Mouse (Mus musculus) fibroblast of lung, adult 2 months (primary cell): ENCODE measurements at regions not wholly inside any gene's neighbourhood (a gene's known extent, or its start where the extent isn't known, plus 50 kb on each side); places are given as distances from the start of the nearest gene placed in this dataset.
"Not testable (repeated sequence)": the region's sequence is repeated elsewhere in the genome, so short reads cannot be mapped to it uniquely, and the experiment has no call there.

Experiments used
- DNase-seq: peaks from one replicate; pipeline ENCODE4 v3.0.0-alpha.2; 2011; ENCODE audit warnings: low read depth

DNA sequence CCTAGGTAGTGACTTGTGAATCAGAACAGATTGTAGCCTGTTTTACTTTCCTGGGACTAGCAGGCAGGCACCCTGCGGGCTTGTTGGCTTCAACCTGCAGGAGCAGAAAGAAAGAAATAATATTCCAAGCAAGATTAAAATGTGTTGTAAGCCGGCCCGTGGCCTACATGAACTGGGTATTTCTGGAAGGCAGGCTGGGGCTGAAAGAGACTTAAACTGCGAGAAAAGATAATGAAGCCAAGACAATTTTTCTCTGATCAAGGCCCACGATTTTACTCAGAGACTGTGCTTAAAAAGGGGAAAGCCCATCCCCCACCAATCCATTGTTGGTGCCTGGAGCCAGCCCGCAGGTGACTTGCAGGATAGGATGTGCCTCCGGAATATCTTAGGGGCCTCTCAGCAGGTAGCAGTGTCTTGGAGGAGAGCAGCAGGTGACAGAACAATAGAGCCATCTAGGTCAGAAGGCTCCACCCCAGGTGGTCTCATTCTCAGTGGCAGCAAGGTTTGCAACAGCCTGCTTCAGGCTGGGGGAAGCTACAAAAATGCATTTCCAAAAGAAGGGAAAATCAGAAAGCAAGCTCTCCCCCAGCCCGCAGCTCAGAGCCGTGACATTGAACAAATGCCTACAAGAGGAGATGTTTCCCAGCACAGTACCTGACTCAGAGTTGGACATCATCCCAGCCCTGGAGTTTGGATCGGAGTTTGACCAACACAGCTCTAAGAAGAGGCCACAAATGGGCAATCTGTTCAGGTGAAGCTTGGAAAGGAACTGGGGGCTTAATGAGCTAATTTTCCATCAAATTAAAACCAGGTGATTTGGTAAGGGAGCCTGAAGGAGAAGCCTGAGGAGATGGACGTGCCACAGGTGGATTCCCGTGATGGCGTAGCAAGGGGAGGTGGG is 121.4 kb upstream of the Slc1a3 start:
- peak; percentile 59 for DNase-seq

DNA sequence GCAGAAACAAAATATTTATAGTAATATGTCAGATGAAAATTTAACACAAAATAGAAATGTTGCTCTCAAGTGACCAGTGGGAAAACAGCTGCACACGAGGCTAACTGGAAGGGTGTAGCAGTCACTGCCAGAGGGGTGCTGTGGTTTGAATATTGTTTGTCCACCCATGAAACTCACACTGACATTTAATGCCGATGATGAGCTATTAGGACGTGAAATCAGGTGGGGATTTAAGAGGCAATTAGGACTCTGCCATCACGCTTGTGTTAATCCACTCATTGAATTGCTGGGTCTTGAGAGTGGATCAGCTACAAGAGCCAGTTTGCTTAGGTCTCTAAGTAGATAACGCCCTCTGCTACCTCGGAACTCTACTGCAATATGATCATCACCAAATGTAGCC is 114.3 kb upstream of the Slc1a3 start:
- no peak for DNase-seq

DNA sequence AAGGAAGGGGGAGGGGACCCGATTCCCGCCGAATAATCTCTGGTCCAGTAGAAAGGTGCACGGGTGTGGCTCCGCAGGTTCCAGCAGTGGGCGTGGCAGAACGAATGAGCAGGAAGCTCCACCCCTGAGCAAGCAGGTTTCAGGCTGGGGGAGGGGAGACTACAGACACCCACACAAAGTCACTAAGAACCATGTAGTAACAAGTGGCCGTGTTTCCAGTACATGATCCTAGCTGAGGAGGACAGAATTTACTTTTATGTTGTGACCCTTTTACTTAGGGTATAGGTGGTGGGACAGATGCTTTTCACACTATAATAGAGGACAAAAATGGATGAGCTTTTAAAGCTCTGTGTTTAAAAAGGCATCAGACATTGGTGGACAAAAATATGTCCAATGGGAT is 112.2 kb upstream of the Slc1a3 start:
- not testable (repeated sequence) for DNase-seq

DNA sequence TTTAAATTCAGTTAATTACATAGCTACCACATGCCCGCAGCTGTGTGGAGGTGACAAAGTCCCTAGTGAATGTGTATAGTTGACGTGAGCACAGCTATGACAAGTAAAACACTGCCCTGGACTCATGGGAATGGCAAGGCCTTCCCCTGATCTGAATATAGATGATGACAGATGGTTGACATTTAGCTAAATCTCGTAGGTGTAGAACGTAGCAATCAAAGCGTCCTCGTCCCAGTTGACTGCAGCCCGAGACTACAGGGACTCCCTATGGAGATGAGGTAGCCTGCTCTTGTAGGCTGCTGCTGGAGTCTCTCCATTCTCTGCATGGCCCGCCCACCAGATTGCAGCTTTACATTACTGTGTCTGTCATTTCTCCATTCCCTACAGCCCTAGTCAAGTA is 107.0 kb upstream of the Slc1a3 start:
- DNase-seq: no peak

DNA sequence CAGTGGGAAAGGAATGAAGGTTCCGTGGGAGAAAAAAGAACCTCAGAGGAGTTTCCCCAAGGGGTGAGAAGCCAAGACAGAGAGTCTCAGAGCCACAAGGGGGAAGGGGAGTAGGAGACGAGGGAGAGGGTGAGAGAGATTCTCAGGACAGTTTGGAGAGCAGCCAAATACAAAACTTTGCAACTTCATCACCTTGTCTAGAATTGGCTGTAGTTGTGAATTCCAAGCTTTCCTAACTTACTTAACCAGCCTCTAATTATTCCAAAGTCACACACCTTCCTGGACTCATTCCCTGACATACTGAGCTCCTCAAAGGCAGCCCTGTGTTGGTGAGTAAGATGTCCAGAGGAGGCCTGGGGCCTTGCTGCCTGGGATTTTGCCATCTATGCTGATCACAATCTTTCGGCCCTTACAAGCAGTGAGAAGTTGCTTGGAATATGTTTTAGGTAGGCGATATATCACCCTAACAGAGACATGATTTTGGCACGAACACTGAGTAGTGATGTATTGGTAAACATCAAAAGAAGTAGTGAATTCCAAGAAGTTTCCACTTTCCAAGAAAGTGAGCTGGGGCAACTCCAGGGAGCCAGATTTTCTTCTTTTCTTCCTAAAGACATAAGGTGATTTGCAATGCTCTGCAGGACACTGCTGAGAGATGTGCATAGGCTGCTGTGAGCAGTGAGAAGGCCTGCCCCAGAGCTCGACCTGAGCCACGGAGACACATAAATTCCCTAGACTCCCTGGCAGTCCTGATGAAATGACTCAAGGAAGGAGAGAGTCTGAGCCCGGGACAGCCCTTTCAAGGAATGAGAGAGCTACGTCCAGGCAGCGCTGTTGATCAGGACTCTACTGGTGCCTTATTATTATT is 106.2 kb upstream of the Slc1a3 start:
- DNase-seq: peak; percentile 91

DNA sequence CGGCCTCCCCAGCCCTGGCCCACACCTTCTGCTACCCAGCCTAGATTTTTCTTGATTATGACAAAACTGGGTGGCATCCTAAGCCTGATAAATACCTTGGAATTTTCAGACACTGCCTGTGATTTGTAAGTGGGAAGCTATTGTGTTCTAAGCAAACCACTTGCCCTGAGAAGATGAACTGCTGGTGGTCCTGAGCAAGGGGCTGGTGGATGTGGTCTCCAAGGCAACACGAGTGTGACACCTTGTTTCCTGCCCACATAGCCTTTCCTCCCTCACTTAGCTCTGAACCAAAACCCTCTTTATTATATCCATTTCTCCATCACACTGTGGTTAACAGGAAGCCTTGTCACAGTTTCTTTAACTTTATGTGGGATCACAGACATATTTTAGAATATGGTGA is 105.4 kb upstream of the Slc1a3 start:
- DNase-seq: no peak

DNA sequence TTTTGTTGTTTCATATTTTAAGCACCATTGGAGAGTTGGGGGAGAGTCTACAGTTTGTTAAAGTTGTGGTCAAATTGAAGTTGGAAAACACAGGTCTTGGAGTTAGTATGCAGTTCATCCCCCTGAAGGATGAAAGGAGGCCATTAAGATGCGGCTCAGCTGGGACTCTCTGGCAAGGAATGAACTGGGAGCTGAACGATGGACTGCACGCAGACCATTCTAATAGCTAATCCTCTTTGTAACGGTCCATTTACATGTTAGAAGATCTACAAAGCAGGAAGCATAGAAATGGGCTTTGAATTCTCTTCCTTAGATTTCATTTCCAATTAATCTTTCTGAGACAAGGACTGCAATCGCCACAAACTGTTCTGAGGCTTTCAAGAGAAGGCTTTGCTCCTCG is 104.7 kb upstream of the Slc1a3 start:
- DNase-seq: no peak

DNA sequence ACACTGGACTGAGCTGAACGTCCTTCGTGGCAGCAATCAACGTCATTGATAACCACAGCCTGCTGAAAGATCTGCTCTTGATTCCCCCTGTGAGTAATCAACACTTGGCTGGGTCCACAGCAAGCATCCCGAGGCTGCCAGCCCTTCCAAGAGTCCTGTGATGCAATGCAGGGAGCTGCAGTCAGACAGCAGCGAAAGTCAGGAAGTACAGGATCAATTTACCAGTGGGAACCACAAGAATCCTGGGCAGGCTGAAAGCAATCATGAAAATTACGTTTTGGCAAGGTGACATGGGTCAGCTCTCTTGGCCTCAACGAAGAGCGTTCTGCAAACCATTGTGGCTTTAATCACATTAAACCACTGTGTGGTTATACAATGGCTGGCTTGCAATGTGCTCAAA is 95.8 kb upstream of the Slc1a3 start:
- peak; percentile 99 for DNase-seq

DNA sequence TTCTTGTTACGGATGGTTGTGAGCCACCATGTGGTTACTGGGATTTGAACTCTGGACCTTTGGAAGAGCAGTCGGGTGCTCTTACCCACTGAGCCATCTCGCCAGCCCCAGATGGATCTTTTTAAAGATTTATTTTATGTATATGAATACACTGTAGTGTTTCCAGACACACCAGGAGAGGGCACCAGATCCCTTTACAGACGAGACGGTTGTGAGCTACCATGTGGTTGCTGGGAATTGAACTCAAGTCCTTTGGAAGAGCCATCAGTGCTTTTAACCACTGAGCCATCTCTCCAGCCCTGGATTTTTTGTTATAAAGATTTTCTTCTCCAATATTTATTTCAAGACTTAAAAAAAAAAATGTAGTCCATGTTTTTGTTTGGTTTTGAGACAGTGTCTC is 95.0 kb upstream of the Slc1a3 start:
- not testable (repeated sequence) for DNase-seq

DNA sequence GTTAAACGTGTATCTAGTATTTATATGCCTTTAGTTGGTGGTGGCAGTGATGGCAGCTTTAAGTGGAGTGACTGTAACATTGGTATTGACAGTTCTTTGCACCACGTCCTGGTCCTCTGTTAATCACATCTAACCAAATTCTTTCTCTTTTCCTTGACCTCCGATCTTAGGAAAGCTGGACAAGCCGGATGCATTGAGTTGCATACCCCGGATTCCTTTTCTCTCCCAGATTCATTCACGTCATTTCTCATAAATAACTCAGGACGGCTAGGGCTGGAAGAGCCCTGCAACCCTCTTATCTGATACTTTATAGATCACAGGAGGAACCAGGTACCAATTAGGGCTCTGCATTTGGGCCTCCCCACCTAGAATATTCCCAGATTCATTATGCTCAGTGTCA is 91.5 kb upstream of the Slc1a3 start:
- no peak for DNase-seq

DNA sequence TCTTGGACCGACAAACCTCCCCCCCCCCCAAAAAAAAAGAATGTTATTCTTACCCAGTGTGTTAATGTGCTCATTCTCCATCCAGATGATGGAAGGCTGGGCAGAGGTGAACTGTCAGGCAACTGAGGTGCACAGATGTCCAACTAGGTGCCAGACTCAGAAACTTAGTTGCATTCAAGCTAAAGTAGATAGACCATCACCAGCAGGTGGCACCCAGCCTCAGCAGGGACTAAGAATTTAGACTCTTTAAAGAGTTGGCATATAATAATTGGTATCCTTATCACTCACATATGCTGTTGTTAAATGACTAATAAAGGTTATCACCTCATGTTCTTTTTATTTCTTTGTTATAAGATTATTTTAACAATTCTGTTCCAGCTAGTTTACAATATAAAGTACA is 86.5 kb upstream of the Slc1a3 start:
- DNase-seq: no peak

DNA sequence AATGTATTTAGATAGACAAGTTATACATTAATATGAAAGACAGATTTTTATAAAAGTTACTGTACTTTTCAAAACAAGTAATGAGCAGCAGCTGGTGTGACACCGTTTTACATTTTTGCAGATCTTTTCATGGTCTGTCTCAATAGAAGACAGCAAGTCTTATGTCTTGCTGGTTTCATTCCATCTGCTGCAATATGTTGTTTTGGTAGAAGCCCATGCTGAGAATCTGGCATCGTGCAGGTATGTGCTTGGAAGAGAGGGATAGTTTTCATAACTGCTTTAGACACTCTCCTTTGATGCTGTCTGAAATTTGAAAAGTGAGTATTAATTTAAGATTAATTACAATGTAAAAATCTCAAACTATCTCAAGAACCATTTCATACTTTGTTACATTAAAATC is 81.5 kb upstream of the Slc1a3 start:
- no peak for DNase-seq

DNA sequence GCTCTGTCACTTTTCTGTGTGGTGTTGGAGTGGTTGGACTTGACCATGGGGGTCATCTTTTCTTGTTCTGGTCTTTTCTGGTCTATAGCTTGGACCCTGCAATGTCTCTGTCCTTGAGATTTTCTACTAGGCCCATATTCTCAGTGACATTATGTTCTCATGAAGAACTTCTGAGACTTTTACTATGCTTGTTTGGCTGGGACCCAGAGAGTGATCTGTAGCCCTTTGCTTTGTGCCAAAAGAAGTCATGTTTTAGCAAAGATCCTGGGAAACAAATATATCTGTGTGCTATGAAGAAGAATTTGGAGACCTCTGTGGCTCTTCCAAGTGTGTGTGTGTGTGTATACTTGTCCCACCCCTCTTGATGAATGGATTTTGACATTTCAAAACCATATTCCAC is 79.4 kb upstream of the Slc1a3 start:
- no peak for DNase-seq

DNA sequence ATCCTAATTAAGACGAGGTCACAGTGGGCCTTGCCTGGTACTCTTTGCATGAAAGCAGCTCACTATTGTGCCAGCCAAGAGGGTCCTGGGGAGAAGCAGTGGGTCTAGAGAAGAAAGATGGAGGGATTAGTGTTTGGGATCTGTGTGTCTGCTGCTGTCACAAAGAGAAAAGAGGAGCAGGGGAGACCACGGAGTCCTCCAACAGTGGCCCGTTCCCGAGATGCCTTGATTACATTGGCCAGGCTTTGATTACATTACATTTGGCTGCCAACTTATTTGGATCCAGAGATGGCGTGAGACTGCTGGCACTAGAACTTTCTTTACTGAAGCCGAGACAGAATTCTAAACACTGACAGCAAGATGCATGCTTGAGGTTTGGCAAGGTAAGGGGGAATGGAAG is 78.4 kb upstream of the Slc1a3 start:
- peak; percentile 47 for DNase-seq

DNA sequence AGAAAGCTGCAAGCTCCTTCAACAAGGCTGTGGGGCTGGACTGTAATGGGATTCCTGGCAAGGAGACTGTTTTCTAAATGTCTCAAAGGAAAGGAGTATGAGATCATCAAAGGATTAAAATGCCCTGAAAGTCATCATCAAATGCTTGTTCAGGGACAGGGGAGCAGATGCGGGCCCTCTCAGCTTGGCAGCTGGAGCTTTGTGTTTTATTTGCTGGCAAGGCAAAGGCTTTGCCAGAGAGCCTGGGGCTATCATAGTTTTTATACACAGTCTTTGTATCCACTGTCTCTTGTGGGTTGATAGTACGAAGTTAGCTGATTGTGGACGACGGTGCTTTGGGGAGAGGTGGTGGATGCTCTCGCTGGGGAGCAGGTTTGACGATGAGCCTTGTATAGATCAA is 75.0 kb upstream of the Slc1a3 start:
- no peak for DNase-seq

DNA sequence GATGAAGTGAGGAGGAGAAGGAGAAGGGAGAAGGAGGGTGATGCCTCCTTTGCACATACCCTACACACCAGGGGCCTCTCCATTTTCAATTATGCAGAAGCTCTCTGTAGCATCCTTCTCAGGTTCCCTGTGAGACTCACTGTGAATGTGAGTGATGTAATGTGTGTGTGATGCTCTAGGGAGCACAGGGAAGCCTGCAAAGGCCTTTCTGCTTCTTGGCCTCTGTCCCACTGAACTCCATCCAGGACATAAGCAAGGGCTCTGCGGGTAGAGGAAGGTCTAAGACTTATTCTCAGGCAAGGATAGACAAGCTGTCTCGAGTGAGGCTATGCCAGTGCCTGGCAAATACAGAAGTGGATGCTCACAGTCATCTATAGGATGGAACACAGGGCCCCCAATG is 73.0 kb upstream of the Slc1a3 start:
- DNase-seq: no peak

DNA sequence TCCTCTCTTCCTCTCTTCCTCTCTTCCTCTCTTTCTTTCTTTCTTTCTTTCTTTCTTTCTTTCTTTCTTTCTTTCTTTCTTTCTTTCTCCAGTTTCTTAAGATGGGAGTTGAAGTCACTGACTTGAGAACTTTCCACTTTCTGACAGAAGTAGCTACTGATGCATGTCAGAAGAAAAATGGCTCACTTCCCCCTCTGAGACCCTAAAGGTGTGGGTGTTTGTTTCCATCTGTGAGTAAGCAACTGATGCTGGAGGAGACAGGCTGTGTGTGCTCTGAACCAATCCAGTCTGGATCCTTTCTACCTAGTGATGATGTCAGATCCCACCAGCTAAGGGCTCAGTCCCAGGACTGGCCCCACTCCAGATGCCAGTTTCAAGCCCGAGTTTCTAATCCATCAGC is 72.5 kb upstream of the Slc1a3 start:
- no peak for DNase-seq

DNA sequence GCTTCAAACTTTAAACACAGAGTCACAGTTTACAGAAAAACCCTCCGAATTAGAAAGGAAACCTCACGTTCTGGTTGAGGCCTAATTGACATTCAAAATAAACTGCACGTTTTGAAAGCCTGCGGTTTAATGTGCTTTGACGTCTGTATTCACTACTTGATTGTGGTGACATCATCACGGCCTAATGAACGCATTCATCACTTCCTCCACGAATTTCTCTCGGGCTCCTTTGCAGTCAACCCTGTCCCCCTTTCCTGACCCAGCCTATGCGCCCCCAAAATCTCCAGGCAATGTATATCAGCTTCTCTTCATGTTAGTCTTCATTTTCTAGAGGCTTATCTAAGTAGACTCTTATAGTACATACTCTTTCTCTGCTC is 71.6 kb upstream of the Slc1a3 start:
- no peak for DNase-seq

DNA sequence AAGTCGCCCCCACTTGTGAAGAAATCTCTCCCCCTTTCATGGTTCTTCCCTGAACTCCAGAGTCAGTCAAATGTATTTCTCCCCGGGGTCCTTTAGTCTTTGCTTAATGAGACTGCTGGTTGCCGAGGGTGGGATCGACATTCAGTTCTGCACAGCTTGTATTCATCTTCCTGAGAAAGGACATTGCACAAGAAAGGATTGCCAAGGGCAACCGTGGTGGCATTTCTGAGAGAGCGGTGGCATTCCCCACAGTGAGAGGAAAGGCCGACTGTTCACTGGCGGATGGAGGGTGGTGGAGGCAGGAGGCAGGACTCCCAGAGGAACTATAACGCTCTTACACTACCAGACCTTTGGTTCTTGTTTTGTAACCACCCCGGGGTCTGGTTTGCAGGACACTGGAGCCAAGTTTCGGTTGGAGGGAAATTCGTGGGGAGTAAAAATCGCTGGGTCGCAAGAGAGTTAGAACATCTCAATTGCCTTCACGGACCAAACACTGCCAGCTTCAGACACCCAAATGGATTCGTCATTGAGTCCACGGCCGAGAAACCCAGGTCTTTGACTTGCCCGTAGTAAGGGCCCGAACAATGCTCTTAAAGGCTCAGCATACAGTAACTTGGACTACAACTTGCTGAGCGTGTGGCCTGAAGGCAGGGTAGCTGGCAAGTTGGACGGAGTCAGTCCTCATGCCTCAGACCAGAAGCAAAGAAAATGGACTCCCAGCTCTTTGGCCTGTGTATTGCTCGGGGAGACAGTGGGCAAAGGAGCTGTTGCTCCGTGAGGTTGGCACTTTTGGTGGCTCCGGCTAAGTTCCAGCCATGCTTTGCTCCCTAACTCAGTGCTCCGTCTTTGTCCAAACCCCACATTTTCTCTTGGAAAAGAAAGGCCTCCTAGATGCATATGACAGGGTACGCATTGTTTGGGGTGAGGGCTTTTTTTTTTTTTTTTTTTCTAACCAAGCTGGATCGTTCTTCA is 70.9 kb upstream of the Slc1a3 start:
- DNase-seq: no peak

DNA sequence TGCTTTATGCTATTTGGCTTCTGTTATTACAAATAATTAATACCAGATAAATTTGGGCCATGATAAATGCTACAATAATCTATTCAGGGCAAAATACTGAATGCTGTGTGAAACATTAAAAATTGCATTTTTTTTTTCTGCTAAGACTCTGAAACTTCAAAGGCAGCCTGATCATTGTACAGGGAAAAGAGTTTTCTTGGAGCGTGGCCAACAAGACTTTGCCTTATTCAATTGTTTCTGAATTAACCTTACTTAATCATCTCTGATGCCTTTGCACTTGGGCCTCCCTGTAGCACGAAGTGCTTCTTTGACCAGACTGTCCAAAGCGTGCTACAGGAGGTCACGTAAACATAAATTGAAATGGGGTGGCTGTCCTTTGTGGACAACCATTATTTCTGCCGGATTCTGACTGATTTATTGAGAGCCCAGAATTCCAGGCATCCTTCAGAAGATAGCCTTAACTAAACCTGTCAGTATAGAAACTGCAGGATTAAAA is 69.9 kb upstream of the Slc1a3 start:
- no peak for DNase-seq

DNA sequence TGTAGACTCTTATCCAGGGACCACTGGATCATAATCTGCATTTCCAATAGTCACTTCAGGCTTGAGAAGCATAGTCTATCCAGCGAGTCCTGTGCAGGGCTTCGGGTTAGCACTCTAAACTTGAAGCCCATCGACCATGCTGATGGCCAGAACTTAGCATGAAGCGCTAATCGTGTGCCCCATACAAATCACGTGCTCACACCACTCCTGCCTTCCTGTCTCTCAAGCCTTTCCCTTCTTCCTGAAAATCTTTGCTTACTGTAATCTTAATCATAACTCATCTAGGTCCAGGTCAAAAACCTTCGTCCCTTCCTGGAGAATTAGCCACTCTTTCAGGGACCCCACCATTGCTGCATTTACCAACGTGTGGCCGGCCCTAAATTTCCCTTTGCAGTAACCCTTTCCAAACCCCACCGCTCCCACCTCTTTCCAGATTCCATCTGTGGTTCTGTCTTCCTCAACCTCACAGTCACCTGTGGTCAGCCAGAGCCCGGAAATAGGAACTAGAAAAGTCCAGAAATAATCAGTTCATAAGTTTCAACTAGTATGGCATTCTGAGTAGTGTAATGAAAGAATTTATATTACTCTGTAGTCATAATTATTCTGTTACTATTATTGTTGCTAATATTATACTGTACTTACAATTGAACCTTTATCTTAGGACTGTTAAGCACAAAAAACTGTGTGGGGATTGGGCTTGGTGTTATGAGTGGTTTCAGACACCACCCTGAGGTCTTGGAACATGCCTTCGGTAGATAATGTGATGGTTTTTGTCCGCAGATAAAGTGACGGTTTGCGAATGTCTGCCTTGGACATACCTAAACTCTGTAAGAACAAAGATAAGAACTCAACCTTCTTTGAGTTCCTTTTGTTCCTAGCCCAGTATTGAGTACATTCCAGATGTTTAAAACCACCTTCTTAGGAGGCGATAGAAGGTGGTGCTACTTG is 57.3 kb upstream of the Slc1a3 start:
- DNase-seq: no peak
